Mouse (Mus musculus) adrenal gland, postnatal 14 days (tissue): ENCODE measurements around the gene Osbp2. TPM values are rescaled to one million over a fixed set of nuclear protein-coding genes. Genes with fewer than 3 reads are reported as not detected.

Experiments used
- total RNA-seq: library from RNA; stranded (reverse); gene quantifications from 2 replicates; pipeline ENCODE4 v1.2.3, GENCODE M21; 2021

Gene Osbp2
- total RNA-seq, 1 experiment from 2014 or later: 1.9 TPM

Other genes with a start within 250 kb of the Osbp2 start
- gene Morc2a, start 214.7 kb downstream of the Osbp2 start, total RNA-seq: 39.2 and 53.2 TPM in 2 replicates
- gene 4921536K21Rik, start 31.2 kb upstream of the Osbp2 start, total RNA-seq: 0.59 and 0.83 TPM in 2 replicates
- 4.3 and 5.2 TPM in 2 replicates for gene Dusp18, start 31.3 kb upstream of the Osbp2 start, total RNA-seq
- 3.4 and 5.4 TPM in 2 replicates for gene Slc35e4, start 50.8 kb upstream of the Osbp2 start, total RNA-seq
- 107 and 112 TPM in 2 replicates for gene Tcn2, start 68.3 kb upstream of the Osbp2 start, total RNA-seq
- gene Pes1, start 100.1 kb upstream of the Osbp2 start, total RNA-seq: 58.4 and 71.3 TPM in 2 replicates
- gene 4930556J24Rik, start 112.9 kb upstream of the Osbp2 start, total RNA-seq: not detected in 2 replicates
- gene Gal3st1, start 119.7 kb upstream of the Osbp2 start, total RNA-seq: 0.48 and 0.53 TPM in 2 replicates
- gene Sec14l4, start 167.6 kb upstream of the Osbp2 start, total RNA-seq: 6.3 and 15.4 TPM in 2 replicates
- 0.49 and 0.56 TPM in 2 replicates for gene Sec14l3, start 200.9 kb upstream of the Osbp2 start, total RNA-seq
- 25.6 and 27.3 TPM in 2 replicates for gene Mtfp1, start 231.5 kb upstream of the Osbp2 start, total RNA-seq